Mouse (Mus musculus) olfactory bulb, adult 2 months (tissue): Measurements from ENCODE around the gene Cysltr2.

ENCODE experiments used
- CTCF ChIP-seq: fragments of 200-500 bp; IDR thresholded peaks from 2 replicates; pipeline ENCODE4 v1.5.1; 2012; ENCODE audit warnings: low read depth, mild to moderate bottlenecking, low read length, moderate library complexity; ENCODE audit not compliant: insufficient read depth
- POLR2A ChIP-seq: fragments of 200-500 bp; IDR thresholded peaks from 2 replicates; pipeline ENCODE4 v1.6.1; 2012; ENCODE audit warnings: mild to moderate bottlenecking, low read depth, low read length, moderate library complexity; ENCODE audit not compliant: insufficient read depth

- TF ChIP-seq CTCF = no peak
- no peak for TF ChIP-seq POLR2A
These were observed 47.1 kb downstream of the Cysltr2 start for GRCm38 (mm10) chr14:73001814-73002213.
